Mouse (Mus musculus) T-helper 1 cell (primary cell): Measurements from ENCODE around the gene Krtap3-1.

Experiments
- in situ Hi-C: fragments of 300-600 bp; cut with MboI, MseI; formaldehyde crosslinking; loops from one replicate; pipeline ENCODE4 v1.15.1; 2025; ENCODE audit warnings: high pct_unique_total_duplicates

The Krtap3-1 gene

GRCm38 (mm10) chr11:99521288-99521860, 45.1 kb downstream of the Krtap3-1 start, which contains the start of gene Krt39:
Krt39 (minus strand) TSS chr11:99521338.
- in situ Hi-C loops = no loop called here
